Mouse (Mus musculus) urinary bladder, postnatal 4 days (tissue): Measurements from ENCODE around the gene Kcnh7.

Experiments
- DNase-seq, 2 experiments: peaks; one replicate each; pipeline ENCODE4 v3.0.0; 2021 to 2022; ENCODE audit warnings: low spot score in 2 of 2

Kcnh7 gene

DNA sequence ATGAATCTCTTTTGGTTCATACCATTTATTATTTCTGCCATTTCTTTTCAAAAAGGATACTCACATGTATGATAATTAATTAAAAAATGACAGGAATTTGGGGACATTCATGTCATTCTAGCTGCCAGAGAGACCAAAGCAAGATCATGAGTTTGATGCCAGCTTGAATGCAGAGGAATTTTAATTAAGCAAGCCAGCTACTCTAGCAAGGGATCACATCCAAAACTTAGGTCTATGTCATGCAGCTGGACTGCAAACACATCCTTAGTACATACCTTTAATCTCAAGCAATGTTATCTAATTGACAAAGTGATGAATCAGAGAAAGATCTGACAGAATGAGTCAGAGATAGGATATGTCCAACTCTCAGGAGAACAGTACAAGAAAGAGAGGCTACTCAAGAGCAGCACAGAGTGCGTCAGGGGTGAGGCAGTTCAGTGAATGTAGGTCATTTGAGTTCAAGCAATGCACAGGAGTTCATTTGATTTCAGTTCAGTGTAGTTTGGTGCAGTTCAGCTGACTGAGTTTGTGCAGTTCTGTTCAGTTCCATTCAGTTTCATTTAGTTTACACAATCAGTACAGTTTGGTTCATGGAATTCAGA, 248.7 kb downstream of the Kcnh7 start:
- no peak for DNase-seq

DNA sequence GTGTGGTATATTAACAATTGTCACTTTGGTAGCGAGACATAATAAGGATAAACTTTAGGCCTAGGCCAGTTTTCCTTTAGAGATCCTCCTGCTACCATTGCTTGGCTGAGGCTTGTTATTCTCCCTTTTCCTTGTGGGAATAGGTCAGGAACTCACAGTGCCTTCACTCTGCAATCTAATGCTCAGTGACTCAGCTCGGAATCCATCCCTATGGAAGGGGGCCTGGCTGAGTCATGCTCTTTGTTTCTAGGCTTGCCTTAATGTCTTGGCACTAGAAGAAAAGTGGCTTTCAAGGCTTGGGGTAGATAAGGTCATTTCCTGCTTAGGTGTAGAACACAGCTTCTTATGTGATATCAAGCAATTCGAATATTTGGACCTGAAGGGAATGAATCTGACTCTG, 255.6 kb downstream of the Kcnh7 start:
- no peak for DNase-seq

DNA sequence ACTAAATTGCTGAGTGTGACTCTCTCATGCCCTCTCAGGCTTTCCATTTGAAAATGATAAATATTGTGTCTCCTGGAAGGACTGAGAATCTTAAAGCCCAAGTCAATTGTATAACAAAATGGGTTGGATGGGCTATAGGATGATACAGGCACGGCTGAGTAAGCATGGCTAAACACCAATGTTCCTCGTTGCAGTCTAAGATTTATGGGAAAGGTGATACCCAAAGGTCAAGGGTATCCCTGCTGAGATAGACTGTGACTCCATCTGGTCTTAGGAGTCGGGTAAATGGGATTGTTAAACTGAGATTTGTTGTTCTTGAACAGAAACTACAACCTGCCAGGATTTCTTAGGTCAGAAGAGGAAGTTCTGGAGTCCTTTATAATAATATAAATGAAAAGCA, 256.0 kb downstream of the Kcnh7 start:
- no peak for DNase-seq

DNA sequence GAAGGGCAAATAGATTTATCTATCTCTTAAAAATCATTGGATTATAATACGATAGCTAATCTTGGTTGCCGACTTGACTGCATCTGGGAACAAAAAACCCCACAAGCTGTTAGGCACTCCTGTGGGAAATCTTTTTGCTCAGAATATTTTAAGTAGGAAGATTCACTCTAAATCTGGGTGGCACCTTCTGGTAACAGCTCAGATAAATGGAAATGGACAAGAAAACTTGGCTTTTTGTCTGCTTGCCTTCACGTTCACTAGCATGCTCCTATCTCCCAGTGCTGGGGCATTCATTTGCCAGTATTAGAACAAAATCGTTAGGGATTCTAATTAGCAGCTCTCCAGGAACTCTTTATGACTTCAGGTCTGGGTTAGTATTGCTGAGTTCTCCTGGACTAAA, 260.3 kb downstream of the Kcnh7 start:
- no peak for DNase-seq

DNA sequence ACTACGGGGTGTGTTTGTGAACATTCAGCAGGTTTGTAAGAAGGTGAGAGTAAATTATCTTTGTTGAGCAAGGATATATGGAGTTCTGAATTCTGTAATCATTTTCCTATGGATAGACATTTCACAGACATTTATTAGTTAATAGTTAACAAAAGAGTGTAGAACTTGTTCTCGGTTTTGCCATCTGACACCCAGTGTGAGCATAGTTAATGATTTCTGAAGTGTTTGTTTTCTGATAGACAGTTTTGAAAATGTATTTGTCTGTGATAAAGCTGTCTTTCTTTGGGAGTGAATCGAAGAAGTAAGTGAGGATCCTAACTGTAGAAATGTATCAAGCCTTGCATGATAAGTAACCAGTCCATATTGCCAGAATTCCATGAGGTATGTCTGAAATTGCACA, 276.4 kb downstream of the Kcnh7 start:
- no peak for DNase-seq

DNA sequence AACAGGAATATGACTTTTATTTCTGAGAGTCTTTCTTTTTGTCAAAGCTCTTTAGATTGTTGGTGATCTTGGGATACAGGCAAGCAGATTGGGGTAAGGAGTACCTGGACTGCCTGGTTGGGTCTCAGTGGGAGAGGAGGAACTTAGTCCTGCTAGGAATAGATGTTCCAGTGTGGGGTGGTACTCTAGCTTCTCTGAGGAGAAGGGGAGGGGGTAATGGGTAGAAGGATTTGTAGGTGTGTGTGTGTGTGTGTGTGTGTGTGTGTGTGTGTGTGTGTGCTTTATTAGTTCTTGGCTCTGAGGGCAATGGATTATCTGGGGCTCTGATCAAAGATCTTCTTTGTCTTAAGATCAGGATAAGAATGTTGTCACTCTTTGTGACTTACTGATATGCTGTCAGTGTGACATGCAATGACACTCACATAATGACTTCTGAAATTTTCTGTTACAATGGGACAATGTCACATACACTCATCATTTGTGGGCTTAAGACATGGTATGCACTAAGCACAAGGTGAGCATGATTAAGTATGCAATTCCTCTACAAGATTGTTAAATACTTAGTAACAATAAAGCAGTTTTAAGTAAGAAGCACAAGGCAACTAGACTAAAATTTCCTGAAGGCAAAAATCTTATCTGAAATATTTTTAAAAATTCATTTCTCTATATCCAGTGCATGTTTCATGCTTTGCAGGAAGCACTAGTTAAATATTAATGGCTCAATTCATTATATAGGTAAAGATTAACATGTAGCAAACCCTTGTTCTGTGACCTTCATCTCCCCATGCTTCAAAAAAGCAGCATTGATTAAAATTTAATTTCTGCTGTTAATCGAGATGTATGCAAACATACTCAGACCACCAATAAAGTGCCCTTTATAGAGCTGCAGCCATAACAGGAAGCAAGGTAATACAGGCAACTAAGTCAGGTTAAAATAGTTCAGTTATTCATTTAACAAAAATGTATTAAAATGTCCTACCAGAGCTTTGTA, 281.4 kb downstream of the Kcnh7 start:
- no peak for DNase-seq

DNA sequence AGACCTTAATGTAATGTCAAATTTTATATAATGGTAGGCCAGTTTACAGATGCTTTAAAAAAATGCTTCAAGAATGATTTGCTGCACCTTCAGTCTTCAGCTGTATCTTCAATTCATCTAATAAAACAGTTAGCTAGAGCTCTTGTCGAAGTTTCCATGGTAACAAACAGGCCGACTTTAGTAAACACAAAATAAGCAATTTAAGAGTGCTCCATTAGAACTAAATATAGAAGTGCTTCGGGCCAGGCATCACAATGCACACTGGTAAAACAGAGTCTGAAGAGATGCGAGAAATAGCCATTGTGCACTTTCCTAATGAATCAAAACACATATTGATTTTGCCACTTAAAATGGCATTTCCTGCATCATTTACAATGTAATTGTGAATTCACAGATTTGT, 305.3 kb downstream of the Kcnh7 start:
- DNase-seq, result no peak

DNA sequence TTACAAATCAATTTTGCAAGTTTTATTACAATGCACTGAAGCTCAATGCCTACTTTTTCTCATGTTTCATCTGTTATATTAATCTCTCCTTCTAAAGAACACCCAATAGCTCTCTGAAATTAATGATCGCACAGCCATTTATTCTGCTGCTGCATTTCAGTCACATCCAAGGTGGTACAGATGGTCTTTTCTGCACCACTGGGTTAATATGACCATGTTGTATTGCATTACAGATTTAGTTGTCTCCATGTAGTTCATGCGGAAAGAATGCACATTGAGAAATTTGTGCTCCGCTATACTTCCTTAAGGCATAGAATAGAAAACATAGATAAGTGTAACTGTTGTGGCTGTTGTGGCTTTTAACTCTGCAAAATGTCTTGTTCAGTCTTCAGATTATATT, 328.7 kb downstream of the Kcnh7 start:
- DNase-seq, result no peak

DNA sequence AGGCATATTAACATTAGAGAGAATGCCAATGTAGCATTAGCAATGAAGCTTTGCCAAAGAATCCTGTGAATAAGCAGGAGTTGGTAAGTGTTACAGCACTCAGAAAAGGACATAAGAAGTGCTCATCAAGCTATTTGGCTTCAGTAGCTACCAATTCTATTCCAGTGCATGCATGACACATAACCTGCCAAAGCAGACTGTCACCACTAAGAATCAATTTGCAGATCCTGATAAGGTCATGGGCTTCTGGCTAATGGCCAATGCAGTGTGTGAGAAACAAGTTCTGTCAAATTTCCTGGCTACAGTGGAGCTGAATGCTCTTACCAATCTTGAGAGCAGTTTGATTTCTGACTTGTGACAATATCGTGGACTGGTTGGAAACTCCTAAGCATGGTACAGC, 341.5 kb downstream of the Kcnh7 start:
- no peak for DNase-seq

DNA sequence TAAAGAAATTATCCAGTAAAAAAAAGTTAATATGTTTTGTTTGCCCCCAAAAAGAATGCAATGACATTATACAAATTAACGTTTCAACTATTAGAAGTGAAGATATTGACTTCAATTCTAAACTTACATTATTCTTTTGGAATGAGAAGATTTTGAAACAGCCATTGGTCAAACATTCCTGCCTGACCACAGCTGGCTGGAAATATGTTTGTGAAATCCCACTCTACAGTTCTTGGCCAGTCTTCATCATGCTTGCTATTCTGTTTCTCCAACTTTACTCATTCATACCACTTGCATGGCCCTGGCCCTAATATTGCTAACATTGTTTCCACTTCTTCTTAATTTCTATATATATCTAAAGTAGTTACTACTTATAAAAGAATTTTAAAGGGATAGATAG, 349.8 kb downstream of the Kcnh7 start:
- no peak for DNase-seq

DNA sequence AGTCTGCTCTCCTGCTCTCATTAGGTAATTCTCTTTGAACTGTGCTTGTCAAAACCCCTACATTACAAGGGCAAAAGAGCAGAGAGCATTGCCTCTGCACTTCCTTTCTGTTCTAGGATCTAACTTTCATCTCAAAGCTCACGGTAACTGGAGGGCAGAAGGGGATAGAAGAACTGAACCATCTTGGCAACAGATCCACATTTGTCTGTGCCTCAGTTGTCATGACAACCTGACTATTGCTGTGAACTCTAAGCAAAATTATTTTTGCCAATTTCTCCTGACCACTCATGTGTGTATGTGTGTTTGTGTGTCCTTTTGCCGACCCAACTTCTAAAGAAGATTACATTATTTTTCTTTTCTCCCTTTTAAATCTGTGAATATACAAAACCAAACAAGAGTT, 364.9 kb downstream of the Kcnh7 start:
- no peak for DNase-seq

DNA sequence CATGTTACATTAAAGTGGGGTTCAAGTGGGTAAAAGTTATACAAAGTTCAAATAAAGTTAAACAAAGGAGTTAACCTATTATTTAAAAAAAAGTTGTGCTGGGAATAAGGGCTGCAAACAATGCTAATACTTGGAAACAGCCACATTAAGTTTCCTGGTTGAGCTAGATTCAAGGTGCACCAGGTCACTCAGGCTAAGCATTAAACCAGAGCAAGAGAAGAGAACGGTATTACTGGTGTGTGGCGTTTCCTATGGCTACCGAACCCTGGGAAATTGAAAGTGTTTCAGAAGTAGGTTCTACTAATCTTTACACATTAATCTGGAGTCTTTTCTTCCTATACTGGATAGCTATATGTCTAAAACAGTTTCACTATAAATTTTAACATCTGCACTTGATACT, 368.1 kb downstream of the Kcnh7 start:
- no peak for DNase-seq

DNA sequence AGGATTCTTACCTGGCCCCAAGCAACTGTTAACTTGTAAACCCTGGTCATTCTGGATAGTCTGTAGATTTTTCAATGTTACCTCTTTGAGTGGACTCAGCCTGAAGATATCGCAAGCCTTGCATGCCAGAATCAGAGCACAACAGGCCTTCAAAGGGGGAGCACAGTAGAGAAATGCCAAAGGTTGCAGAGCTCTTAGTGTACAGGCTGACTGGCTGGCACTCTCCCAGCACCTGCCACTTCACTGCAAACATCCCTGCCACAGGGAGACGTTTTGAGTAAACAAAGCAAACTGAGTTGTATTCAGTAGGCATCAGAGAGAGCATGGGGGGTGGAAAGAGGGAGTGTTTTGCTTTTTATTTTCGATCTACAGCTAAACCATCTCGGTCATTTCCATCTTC, 375.3 kb downstream of the Kcnh7 start:
- DNase-seq, result no peak

DNA sequence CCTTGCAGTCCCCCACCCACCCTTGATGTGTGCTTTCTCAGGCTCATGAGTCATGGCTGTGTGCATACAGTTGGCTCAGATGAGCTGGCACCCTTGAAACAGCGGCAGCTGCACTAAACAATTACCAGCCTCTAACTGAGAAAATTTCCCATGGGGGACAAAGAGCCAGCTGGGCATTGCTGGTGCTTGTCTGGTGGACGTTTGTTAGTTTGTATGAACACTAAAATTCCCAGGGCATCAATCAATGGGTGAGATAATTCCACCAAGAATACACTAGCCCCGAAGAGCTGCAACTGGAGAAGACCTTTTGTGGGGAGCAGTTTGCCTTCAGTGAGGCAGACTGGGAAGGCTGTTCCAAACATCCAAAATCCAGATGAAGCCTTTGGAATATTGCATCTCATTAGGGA, 376.6 kb downstream of the Kcnh7 start:
- DNase-seq, result no peak

DNA sequence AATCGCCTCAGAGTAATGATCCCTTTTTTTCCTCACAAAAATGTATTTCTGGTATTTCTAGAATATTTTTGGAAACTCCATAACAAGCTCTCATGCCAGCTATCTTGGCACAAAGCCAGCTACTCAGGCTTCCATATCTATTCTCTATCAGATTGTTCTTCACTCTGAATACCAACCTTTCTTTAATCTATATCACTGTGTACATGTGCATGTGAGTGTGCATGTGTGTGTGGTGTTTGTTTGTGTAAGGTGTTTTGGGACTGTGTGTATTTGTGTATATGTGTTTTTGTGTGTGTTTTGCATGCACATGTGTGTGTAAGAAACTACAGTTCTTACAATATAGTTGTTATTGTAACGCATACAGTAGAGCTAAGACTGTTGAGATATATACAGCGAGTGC, 377.2 kb downstream of the Kcnh7 start:
- no peak for DNase-seq

DNA sequence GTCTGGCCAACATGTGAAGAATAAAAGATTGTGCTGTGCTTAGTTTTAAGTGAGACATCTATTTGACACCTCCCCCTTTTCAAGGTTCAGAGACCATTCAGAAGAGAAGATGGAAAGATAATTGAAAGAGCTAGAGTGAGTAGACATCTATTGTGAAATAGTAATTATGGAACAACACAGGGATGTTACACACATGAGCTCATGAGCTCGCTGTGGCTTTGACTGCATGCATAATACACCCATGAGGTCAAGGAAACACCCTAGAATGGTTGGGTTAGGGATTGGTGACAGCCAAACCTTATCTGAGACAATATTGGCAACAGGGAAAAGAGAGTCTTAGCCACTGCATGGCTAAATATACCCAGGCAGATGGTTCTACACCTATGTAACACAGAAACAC, 380.1 kb downstream of the Kcnh7 start:
- DNase-seq, result no peak

DNA sequence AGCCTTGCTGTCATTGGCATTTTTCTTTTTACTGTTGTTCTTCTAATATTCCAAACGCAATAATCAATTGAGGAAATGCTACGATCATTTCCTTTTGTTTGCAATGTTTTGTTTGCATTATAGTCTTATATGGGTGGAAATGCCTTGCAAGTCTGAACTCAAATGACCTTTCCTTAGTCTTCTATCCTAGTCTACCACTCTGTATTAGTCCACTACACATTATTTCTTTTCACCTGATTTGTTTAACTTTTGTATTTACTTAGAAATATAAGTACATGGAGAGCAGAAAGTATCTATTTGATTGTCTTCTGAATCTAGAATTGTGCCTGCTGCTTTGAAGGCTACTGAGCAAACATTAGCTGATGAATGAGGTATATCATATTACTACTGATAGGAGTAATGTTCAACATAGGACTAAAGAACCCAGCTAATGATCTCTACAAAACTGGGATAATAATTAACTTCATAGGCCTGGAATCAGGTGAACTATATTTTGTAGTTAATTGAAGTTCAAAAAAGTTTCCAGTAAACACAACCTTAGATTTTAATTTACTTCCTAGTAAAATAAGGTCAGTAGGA, 399.5 kb downstream of the Kcnh7 start:
- DNase-seq, result no peak

DNA sequence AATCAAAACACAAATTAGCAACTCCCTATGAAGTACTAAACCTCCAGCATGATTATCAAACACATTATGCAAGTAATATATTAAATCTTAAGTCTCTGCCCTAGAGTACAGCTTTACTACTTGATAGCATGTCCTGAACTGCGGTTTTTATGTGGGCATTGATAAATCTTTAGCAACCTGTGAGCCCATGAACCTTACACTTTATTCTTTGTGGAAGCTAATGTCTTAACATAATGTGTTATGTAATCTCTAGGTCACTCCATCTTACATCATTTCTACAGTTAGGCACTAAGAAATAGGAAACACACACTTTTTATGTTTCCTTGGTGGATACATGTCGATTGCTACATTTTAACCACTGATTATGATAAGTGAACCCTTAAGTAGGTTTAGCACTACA, 437.8 kb downstream of the Kcnh7 start:
- DNase-seq, result no peak

DNA sequence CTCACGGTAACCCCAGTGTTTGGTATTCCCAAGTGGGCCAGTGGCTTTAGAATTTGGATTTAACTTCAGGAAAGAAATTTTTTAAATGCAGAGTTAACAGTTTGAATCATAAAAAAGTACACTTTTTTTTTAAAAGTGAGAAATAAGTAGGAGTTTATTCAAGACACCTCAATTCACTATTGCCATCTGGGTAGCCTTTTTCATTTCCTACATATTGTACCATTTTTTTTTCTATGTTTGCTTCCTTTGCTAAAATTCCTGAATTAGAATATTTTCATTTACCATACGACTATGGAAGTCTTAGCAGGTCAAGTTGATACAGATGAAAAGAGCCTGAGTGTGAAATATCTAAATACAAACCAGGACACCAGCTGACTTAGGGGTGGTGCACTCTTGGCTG, 441.0 kb downstream of the Kcnh7 start:
- no peak for DNase-seq

DNA sequence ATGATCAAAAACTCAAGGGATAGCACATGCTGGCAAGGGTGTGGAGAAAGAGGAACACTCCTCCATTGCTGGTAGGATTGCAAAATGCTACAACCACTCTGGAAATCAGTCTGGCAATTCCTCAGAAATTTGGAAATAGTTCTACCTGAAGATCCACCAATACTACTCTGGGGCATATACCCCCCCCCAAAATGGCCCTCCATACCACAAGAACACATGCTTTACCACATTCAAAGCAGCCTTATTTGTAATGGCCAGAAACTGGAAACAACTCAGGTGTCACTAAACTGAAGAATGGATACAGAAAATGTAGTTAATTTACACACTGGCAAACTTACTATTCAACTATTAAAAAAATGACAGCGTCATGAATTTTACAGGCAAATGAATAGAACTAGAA, 453.4 kb downstream of the Kcnh7 start:
- no peak for DNase-seq

DNA sequence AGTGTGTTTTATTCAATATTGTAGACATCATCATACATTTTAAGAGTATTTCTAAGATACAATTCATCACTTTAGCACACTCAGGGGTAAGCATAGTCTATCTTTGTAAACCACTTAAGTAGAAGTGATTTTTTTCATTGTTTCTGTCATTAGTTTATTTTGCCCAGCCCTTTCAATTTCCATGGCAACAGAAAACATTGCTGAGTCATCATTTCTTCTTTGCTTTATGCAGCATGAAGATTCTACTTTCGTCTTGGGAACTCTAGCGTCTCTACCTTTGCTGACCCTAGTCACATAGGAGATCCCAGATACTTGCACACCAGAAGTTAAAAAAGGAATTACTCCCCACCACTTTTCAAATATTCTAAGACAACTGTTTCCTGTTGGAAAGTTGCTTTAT, 456.4 kb downstream of the Kcnh7 start:
- no peak for DNase-seq

DNA sequence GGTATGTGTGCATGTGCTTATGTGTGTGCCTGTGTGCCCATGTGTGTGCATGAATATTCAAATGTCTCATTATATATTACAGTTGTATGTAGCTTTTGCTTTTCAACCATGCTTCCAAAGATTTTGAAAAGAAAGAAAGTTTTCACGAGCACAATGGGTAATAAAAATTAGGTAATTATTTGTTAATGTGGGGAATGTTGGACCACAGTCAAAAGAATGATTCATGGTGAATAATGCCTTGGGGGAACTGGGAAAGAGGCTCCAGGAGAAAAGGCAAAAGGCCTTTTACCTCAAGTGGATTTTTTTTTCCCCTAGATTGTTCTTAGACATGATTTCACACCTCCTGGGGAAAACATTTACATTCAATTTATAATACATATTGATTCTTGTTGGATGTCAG, 458.1 kb downstream of the Kcnh7 start:
- no peak for DNase-seq

DNA sequence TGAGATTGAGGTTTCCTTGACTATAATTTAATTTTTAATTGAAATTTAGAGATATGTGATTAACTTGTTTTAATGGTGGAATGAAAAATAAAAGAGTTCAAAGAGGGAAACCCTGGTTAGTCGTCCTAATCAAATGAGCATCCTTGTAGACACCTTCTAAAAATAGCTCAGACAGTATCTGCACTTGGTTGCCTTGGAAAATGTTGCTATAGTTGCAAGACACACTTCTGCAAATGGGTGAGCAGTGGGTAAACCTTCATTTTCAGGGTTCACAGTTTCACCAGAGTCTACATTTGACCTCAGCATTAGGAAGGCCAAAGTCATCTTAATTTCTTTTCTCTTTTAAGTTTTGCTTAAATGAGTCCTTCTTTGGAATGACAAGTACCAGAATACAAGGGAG, 465.7 kb downstream of the Kcnh7 start:
- DNase-seq, result no peak
